Mouse (Mus musculus) bone marrow, adult 2 months (tissue): ENCODE measurements around the gene Cblb. TPM values are rescaled to one million over a fixed set of nuclear protein-coding genes. Genes with fewer than 3 reads are reported as not detected.

ENCODE experiments used
- H3K27ac ChIP-seq: fragments of 200-500 bp; 2 replicates; pipeline ENCODE4 v1.5.1; 2012; ENCODE audit warnings: low read depth, mild to moderate bottlenecking, control low read depth, inconsistent platforms, low read length; ENCODE audit not compliant: control insufficient read depth, poor library complexity, insufficient read depth
- H3K4me1 ChIP-seq: fragments of 200-500 bp; 2 replicates; pipeline ENCODE4 v1.6.1; 2011; ENCODE audit warnings: low read length; ENCODE audit not compliant: control insufficient read depth, insufficient read depth
- H3K4me3 ChIP-seq: fragments of 200-500 bp; replicated peaks from 2 replicates; pipeline ENCODE3; 2011; ENCODE audit warnings: mild to moderate bottlenecking, low read depth, low read length, control low read depth; ENCODE audit not compliant: control insufficient read depth
- CTCF ChIP-seq: fragments of 200-500 bp; IDR thresholded peaks from 2 replicates; pipeline ENCODE4 v1.5.1; 2011; ENCODE audit warnings: low read length, control low read depth; ENCODE audit not compliant: control insufficient read depth, insufficient read depth
- POLR2A ChIP-seq: fragments of 200-500 bp; IDR thresholded peaks from 2 replicates; pipeline ENCODE4 v1.6.1; 2011; ENCODE audit warnings: low read depth, mild to moderate bottlenecking, control low read depth, low read length, borderline replicate concordance; ENCODE audit not compliant: control insufficient read depth
- WGBS: fragments of 180-500 bp; shearing (Covaris S2); methylation state at CpG from one replicate; pipeline ENCODE4 v1.1.7; 2018; 5-methylcytosine and 5-hydroxymethylcytosine counted together
- polyA plus RNA-seq: library from polyadenylated mRNA; stranded (reverse); fragments of >200 nt; gene quantifications from 2 replicates; pipeline ENCODE4 v1.2.4, GENCODE M21; 2011; ENCODE audit warnings: low replicate concordance; ENCODE audit not compliant: missing spikeins, insufficient read depth, insufficient read length

Cblb gene
- polyA plus RNA-seq = 5.3 and 6.5 TPM in 2 replicates

DNA sequence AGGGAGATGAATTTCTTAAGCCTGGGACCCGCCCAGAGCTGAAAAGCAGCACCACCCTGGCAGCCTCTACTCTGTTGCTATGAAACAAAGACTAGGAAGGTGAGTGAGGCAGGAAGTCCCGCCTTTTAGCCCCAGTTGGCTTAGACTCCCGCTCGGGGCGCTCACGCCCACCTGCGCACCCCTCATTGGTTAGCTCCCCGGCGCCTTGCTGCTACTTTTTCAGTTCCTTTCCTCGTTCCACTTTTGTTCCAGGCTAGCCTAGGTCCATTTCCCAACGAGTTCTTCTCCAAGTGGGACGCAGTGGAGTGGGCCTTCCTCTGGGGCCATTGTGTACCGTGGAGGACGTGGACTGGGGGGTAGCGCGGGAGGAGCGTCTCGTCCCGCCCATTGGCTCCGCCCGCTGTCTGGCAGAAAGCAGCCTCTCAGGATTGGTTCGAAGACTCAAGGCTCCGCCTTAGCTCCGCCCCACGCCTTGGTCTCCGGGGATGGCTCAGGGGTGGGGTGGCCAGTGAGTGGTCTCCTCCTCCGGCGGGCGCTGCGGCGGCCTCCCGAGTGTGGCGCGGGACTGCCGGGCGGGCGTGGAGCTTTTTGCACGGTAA, at the start of gene Cblb:
Cblb (plus strand) TSS at position 135 of the 599 bp plus-strand sequence.
- peak within 1 kb of the TSS; percentile 81 for H3K27ac ChIP-seq
- WGBS = under 1% methylated on average over 38 of the region's 38 CpGs
- H3K4me1 ChIP-seq = no peaks in the 10 kb centered on the region; the same call in 1 of the 2 replicates
- H3K4me3 ChIP-seq = peak within 1 kb of the TSS; percentile 90
- TF ChIP-seq POLR2A (peak; percentile 75; the same call in 1 of the 2 replicates), CTCF (no peak)

DNA sequence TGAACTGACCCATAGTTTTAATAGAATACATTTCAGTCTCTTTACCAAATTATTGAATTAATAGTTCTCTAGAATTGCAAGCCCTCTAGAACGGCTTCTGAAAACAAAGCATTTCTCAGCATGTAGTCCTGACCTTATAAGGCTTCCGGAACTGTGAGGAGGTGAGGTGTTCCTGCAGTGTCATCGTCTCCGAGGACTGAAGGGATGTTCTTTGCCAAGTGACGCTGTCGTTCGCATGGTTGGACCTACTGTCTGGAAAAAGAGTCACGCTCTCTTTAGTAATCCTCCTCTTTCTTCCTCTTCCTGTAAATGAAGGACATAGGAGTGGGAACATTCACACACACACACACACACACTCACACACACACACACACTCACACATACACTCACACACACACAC, 45.6 kb upstream of the Cblb start:
- 78% methylated on average over 8 of the region's 8 CpGs for WGBS

DNA sequence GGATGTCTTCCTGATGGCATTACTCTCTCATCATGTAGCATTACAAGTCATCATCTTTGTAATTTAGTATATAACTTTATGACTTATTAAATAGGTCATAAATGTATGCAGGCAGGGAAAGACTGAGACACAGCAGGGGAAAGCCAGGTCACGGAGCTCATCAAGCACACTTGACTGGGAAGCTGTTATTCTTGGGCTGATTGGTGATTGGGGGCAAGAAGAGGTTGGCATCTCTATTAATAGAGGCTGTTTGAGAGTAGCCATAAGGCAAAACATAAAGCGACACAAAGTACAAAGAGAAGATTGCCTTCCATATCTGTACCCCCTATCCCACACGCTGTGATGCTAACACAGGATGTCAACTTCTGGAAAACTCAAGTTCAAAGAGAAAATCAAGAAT, 44.8 kb upstream of the Cblb start:
- Histone ChIP-seq H3K27ac (no peak overlapping the region), H3K4me1 (no peaks in the 10 kb centered on the region), H3K4me3 (no peak overlapping the region)
- 85% methylated on average over 3 of the region's 3 CpGs for WGBS
- no peak for TF ChIP-seq POLR2A
- TF ChIP-seq CTCF = no peak

More for the DNA sequence above, 45.6 kb upstream of the Cblb start:
- TF ChIP-seq CTCF (no peak), POLR2A (no peak)
- H3K4me3 ChIP-seq = no peak overlapping the region
- no peaks in the 10 kb centered on the region for H3K4me1 ChIP-seq
- H3K27ac ChIP-seq = no peak overlapping the region

DNA sequence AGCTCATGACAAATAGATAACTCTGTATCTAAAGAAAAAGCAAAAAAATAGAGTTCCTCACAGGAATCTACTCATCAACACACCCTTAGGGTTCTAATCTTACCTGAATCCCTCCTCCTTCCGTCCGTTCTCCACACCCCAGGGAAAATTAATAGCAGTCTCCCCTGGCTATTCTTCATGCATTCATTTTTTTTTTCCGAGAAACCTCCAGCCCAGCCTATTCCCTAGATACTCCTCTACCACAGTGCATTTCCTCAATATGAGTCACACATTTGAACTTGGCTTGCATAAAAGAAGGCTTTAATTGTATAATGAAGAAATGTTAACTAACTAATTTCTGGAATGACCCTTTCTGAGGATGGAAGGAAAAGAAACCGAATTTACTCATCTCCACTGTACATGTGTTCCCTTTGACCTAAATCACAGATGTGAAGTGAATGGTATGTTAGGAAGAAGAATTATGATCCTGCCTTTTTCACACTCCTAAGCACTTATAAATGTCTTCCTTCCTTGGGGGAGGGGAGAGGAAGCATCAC, 43.9 kb upstream of the Cblb start:
- WGBS = 82% methylated on average over 4 of the region's 4 CpGs
- Histone ChIP-seq H3K27ac (no peak overlapping the region), H3K4me3 (no peak overlapping the region), H3K4me1 (no peaks in the 10 kb centered on the region)
- TF ChIP-seq POLR2A (no peak), CTCF (no peak)

DNA sequence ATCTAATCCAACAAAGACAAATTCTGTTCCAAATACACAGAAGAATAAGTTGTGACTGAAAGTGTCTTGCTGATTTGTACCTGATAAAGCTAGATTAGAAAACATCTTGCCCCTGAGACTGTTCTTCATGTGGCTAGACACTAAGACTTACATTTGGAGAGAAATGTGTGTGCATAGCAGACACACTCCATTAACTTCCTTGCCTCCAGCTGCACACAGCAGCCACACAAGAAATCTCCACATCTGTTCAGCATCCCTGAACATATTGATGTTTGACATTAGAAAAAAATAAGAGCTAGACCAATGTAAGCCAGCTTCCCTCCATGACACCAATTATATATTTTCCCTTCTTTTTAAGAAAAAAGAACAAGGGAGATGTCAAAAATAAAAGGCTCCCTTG, 43.0 kb upstream of the Cblb start:
- TF ChIP-seq POLR2A (no peak), CTCF (no peak)
- H3K4me1 ChIP-seq = no peaks in the 10 kb centered on the region
- no peak overlapping the region for H3K4me3 ChIP-seq
- H3K27ac ChIP-seq = no peak overlapping the region

DNA sequence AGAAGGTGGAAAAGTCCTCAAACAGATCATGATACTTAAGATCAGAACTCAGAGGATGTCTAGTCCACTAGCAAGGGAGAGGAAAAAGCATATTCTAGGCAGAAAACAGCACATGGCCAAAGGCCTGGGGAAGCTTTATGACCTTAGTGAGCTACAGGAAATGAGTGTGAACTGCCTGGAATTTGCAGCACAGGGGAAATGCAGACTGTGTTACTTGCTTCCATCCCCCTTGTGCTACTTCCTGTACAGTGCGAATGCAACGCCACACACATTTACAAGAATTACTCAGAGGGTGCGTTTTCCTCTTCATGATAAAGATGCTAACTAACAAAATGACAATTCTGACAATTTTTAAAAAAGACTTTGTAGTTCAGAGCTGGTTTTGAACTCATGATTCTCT, 41.8 kb upstream of the Cblb start:
- TF ChIP-seq POLR2A = no peak
- no peak for TF ChIP-seq CTCF
- H3K4me3 ChIP-seq = no peak overlapping the region
- no peaks in the 10 kb centered on the region for H3K4me1 ChIP-seq
- H3K27ac ChIP-seq = no peak overlapping the region
- 22% methylated on average over 3 of the region's 3 CpGs for WGBS

DNA sequence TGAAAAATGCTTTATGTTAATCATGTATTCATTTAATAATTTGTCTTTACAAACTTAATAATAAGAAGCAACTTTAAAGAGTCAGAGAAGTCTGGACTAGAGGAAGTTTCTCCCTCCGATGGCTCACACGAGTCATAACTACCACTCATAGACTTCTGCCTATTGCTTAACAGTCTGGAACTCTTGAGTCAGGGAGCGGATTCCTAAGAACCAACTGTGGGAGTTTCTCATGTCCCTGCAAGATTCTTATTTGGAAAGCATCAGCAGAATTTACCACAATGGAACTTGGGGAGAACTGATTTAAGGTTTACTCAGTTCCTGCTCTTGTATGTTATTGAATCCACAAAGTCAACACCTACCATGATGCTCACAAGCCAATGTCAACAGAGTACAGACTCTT, 31.0 kb upstream of the Cblb start:
- Histone ChIP-seq H3K27ac (no peak overlapping the region), H3K4me1 (no peaks in the 10 kb centered on the region), H3K4me3 (no peak overlapping the region)
- WGBS = 79% methylated on average over 3 of the region's 3 CpGs
- TF ChIP-seq CTCF = no peak
- no peak for TF ChIP-seq POLR2A

DNA sequence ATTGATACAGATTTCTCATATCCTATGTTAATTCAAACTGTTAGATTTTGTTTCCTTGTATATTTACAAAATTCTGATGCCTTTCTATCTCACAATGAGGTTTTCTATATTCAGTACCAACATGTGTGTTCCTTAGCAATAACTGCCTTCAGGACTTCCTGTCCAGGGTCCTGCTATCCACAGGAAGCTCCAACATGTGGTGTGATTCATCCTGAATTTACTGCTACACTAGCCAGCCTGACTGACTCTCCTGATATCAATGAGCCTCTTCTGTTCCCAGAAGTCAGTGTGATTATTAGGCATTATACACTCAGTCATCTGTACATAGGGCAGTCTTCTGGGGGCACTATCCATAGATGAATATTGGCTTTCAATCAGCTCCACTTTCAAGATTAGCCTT, 30.2 kb upstream of the Cblb start:
- no peak overlapping the region for H3K4me3 ChIP-seq
- TF ChIP-seq CTCF = no peak
- TF ChIP-seq POLR2A = no peak
- H3K27ac ChIP-seq = no peak overlapping the region
- H3K4me1 ChIP-seq = no peaks in the 10 kb centered on the region
